In the genomic region with DNA sequence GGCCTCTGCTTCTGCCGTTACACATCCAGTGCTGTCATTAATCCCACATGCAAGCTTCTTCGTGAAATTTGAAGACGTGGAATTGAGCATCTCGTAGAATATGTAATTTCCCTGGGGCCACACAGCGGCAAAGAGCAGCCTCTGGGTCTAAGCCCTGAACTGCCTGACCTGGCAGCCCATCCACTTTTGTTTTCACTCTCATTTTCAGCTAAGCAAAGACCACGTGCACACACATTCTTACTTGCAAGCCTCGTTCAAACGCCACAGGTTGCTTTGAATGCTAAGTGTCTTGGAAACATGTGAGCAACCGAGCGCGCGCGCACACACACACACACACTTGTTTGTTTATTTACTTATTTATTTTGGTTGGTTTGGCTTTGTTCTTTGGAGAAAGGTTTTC, we compare ENCODE assay signal across 23 mouse cellular contexts. TPM values are rescaled to one million over a fixed set of nuclear protein-coding genes. Genes with fewer than 3 reads are reported as not detected.
DNase-seq lines count a peak whose midpoint lies in the region; TF ChIP-seq lines count a peak whose summit lies in the region.
"Had no signal": no experiment of that assay in that cellular context is flagged by ENCODE, and none has a peak within 500 bp of the region (broad histone marks: within the 10 kb centered on the region; RNA-seq: fewer than 3 reads in every experiment).

No protein-coding gene starts in this region.

- no peak overlapping the region for H3K4me3 ChIP-seq in bone marrow, adult 2 months (replicated peaks; ENCODE audit: control insufficient read depth, low read depth, low read length)
- H3K4me3 ChIP-seq in limb, embryonic 10.5 days: no peak overlapping the region
- H3K4me3 ChIP-seq: forebrain, embryonic 10.5 days; forebrain, embryonic 13.5 days; heart, embryonic 12.5 days; heart, embryonic 15.5 days; hindbrain, embryonic 10.5 days had no signal

- WGBS in bone marrow, adult 2 months: 80% methylated on average over 13 of the region's 13 CpGs
- WGBS in limb, embryonic 10.5 days: 78% methylated on average over 13 of the region's 13 CpGs

- no peak for TF ChIP-seq CTCF in bone marrow, adult 2 months (IDR thresholded peaks at IDR 0.05; ENCODE audit: control insufficient read depth, insufficient read depth, low read length)

- peak overlapping the region; percentile 47; the same call in 1 of the 2 replicates for H3K27ac ChIP-seq in bone marrow, adult 2 months (ENCODE audit: control insufficient read depth, insufficient read depth, low read depth, low read length, poor library complexity)
- H3K27ac ChIP-seq in limb, embryonic 10.5 days: 0 out of 2 replicates have a peak overlapping the region, but pooled peaks have one; percentile 37
- H3K27ac ChIP-seq: heart, embryonic 15.5 days; hindbrain, embryonic 14.5 days; hindbrain, postnatal 0 days had no signal

- peak; percentile 0 for DNase-seq in right cerebral cortex, postnatal 14 days
- DNase-seq in right cerebral cortex, postnatal 25 days: no peak
- no peak for DNase-seq in limb, embryonic 10.5 days (ENCODE audit: low spot score)
- no peak for DNase-seq in adrenal gland, adult 8-10 months
- DNase-seq in adrenal gland, adult (ENCODE audit: inconsistent age in 2 of 2, low spot score in 1 of 2): no peak
- DNase-seq: adrenal gland, adult 2 months; adrenal gland, postnatal 25 days; cerebellum, adult 18-20 months; cerebellum, adult 9-10 months; cerebellum, postnatal 25 days; gastrocnemius, postnatal 25 days; heart, adult 18-20 months; heart, postnatal 10 days; heart, postnatal 36 days had no signal

- H3K4me1 ChIP-seq in bone marrow, adult 2 months (ENCODE audit: control insufficient read depth, insufficient read depth, low read length): peaks cover 4% of the 10 kb centered on the region
- peaks cover 73% of the 10 kb centered on the region for H3K4me1 ChIP-seq in limb, embryonic 10.5 days

- no peaks in the 10 kb centered on the region for H3K36me3 ChIP-seq in limb, embryonic 10.5 days
- H3K36me3 ChIP-seq: forebrain, embryonic 10.5 days; G1E; heart, embryonic 12.5 days; heart, embryonic 15.5 days; hindbrain, embryonic 10.5 days had no signal

- no peaks in the 10 kb centered on the region for H3K9me3 ChIP-seq in limb, embryonic 10.5 days (replicated peaks)
- H3K9me3 ChIP-seq: forebrain, embryonic 10.5 days; forebrain, embryonic 13.5 days; G1E; heart, embryonic 12.5 days; heart, embryonic 15.5 days; hindbrain, embryonic 10.5 days had no signal

- no peak for TF ChIP-seq POLR2A in bone marrow, adult 2 months (IDR thresholded peaks at IDR 0.05; ENCODE audit: borderline replicate concordance, control insufficient read depth, low read depth, low read length)

- peaks cover 75% of the 10 kb centered on the region for H3K27me3 ChIP-seq in limb, embryonic 10.5 days (ENCODE audit: low read depth, poor library complexity, severe bottlenecking)

RNA-seq across cellular contexts. Expression of a gene that starts 34.9 kb away (rescaled TPM):
- 4.7 and 10.7 TPM in 2 replicates for polyA plus RNA-seq in bone marrow, adult 2 months (2011; ENCODE audit: insufficient read depth, insufficient read length, low replicate concordance, missing spikeins)
- 2.3 and 2.8 TPM in 2 replicates for polyA plus RNA-seq in limb, embryonic 10.5 days (2016; fragmentation: Nextera tagmentation; extraction: Ambion mirVana)
- total RNA-seq in adrenal gland, adult 8-10 months (2022): 10 to 100 TPM; 13.0 to 18.5 (median 16.4) TPM
